Mouse (Mus musculus): Measurements from ENCODE around the gene Pde4b.

DNA sequence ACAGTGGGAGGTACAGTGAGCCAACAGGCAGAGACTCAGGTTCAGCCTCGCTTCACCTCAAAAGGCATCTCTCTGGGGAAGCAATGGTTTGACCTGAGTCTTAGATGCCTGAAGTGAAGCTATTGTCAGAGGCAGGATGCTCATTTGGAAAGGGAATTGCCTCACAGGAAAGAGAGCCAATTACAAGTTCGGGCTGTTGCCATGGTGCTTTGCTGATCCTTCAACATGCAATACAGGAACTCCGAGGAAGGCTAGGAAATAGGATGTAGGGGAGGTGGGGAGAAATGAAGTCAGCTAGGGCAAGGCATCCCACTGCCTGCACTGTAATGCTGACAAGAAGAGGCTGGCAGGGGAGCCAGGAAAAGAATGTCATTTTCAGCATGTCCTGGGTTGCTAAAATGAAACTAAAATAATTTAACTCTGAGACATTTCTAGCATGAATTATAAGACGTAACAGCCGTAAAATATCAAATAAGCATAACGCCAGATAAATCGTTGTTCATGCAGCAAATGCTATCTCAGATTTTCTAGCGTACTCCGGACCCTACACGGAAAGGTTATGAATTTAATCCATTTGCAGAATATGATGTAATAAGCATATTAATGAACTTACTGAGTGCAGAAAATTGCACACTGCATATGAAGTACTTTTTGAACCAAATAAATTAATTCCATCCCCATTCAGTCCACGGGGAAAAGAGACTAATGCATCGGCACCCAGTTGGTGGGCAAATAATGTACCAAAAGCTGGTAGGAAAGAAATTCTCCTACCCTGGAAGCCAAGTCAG is 501.5 kb downstream of the Pde4b start:
- no peak for TF ChIP-seq CTCF (IDR thresholded peaks at IDR 0.05; ENCODE audit: extremely low read depth, insufficient read depth, insufficient read length, insufficient replicate concordance)
- TF ChIP-seq POLR2A (IDR thresholded peaks at IDR 0.05; ENCODE audit: low read depth, low read length), result no peak

Data from spleen, adult 2 months (tissue).